Mouse (Mus musculus) neural tube, embryonic 10.5 days (tissue): ENCODE data around the gene BC067074.

Source experiments
- DNase-seq: peaks from one replicate; pipeline ENCODE4 v3.0.0-alpha.2; 2017; ENCODE audit warnings: low spot score; ENCODE audit errors: extremely low spot score

Gene BC067074

GRCm38 (mm10) chr13:113319588-113319987 lies 26.6 kb downstream of the BC067074 start:
- no peak for DNase-seq

- DNase-seq, result peak; percentile 62
These were observed 29.0 kb downstream of the BC067074 start for GRCm38 (mm10) chr13:113321972-113322371.

GRCm38 (mm10) chr13:113324241-113324640 lies 31.3 kb downstream of the BC067074 start:
- no peak for DNase-seq

- DNase-seq, result no peak
These were observed 32.7 kb downstream of the BC067074 start for GRCm38 (mm10) chr13:113325678-113326077.

GRCm38 (mm10) chr13:113332256-113332655 lies 39.3 kb downstream of the BC067074 start:
- DNase-seq, result no peak

- no peak for DNase-seq
These were observed 40.4 kb downstream of the BC067074 start for GRCm38 (mm10) chr13:113333374-113333773.

- no peak for DNase-seq
These were observed 41.0 kb downstream of the BC067074 start for GRCm38 (mm10) chr13:113333931-113334330.

- no peak for DNase-seq
These were observed 41.8 kb downstream of the BC067074 start for GRCm38 (mm10) chr13:113334773-113335172.

GRCm38 (mm10) chr13:113337223-113337858 lies 44.4 kb downstream of the BC067074 start:
- DNase-seq, result peak; percentile 40

GRCm38 (mm10) chr13:113340644-113341043 lies 47.7 kb downstream of the BC067074 start:
- no peak for DNase-seq

- DNase-seq, result no peak
These were observed 48.2 kb downstream of the BC067074 start for GRCm38 (mm10) chr13:113341161-113341560.

GRCm38 (mm10) chr13:113342355-113342919 lies 49.5 kb downstream of the BC067074 start:
- DNase-seq, result no peak

GRCm38 (mm10) chr13:113350743-113351430 lies 57.9 kb downstream of the BC067074 start:
- no peak for DNase-seq

GRCm38 (mm10) chr13:113353546-113353945 lies 60.6 kb downstream of the BC067074 start:
- no peak for DNase-seq

GRCm38 (mm10) chr13:113353955-113354354 lies 61.0 kb downstream of the BC067074 start:
- DNase-seq, result no peak

GRCm38 (mm10) chr13:113355022-113355421 lies 62.1 kb downstream of the BC067074 start:
- peak; percentile 48 for DNase-seq

GRCm38 (mm10) chr13:113357438-113358144 lies 64.6 kb downstream of the BC067074 start:
- DNase-seq, result no peak

- DNase-seq, result no peak
These were observed 66.7 kb downstream of the BC067074 start for GRCm38 (mm10) chr13:113359676-113360075.

- DNase-seq, result no peak
These were observed 73.0 kb downstream of the BC067074 start for GRCm38 (mm10) chr13:113365976-113366375.

- DNase-seq, result no peak
These were observed 76.1 kb downstream of the BC067074 start for GRCm38 (mm10) chr13:113368931-113369579.

GRCm38 (mm10) chr13:113369622-113370021 lies 76.7 kb downstream of the BC067074 start:
- DNase-seq, result no peak
